ENCODE assay signal across 8 mouse cellular contexts in genomic region chr15:59828421-59828820, GRCm38 (mm10).
DNase-seq lines count a peak whose midpoint lies in the region; ATAC-seq lines count a peak whose summit lies in the region.

No protein-coding gene starts in this region.

- H3K4me3 ChIP-seq in intestine, embryonic 14.5 days (ENCODE audit: low read depth, low read length) = no peak overlapping the region

- intact Hi-C loops in gastrocnemius, postnatal 14 days (cut with DNase I; ENCODE audit: low total_unique reads) = loop anchor here (5.0 to 10.0 kb wide), 2 partner anchors 164 to 431 kb away; no protein-coding TSS in a partner anchor
- intact Hi-C loops in left cerebral cortex, postnatal 10 days (cut with DNase I) = loop anchor here (2.0 to 5.0 kb wide), 2 partner anchors 176 to 440 kb away; no protein-coding TSS in a partner anchor

- no peak overlapping the region for H3K4me2 ChIP-seq in intestine, embryonic 14.5 days (ENCODE audit: low read length)

- ATAC-seq in common myeloid progenitor, adult 5-6 weeks (replicated peaks; ENCODE audit: low read depth, poor library complexity, severe bottlenecking) = peak; percentile 64
- ATAC-seq in intestine, embryonic 14.5 days (replicated peaks; ENCODE audit: low FRiP score, low TSS enrichment, low read depth) = peak; percentile 48; the same call in 1 of the 2 replicates

- no peaks in the 10 kb centered on the region for H3K27me3 ChIP-seq in intestine, embryonic 14.5 days (replicated peaks; ENCODE audit: control insufficient read depth, insufficient read depth, low read length)

- no peaks in the 10 kb centered on the region for H3K36me3 ChIP-seq in intestine, embryonic 14.5 days (ENCODE audit: control insufficient read depth, insufficient read depth, low read length)

- 20% methylated on average over 5 of the region's 5 CpGs for WGBS in intestine, embryonic 14.5 days

- no peak overlapping the region for H3K27ac ChIP-seq in intestine, embryonic 14.5 days (ENCODE audit: low read depth)

- no peaks in the 10 kb centered on the region for H3K9me3 ChIP-seq in intestine, embryonic 14.5 days (ENCODE audit: control insufficient read depth, low read length)

- no peak overlapping the region for H3K9ac ChIP-seq in intestine, embryonic 14.5 days (ENCODE audit: low read length)

- H3K4me1 ChIP-seq in intestine, embryonic 14.5 days (replicated peaks; ENCODE audit: control insufficient read depth, insufficient read depth, low read length) = 0 out of 2 replicates have a peak, but pooled peaks cover 8% of the 10 kb centered on the region

- DNase-seq in adrenal gland, adult 18-20 months (ENCODE audit: low spot score in 2 of 2) = peak; percentile 72 to 73
- DNase-seq in gastrocnemius, postnatal 14 days = peak; percentile 75
- peak; percentile 81 for DNase-seq in intestine, embryonic 14.5 days (ENCODE audit: low spot score)
- peak; percentile 77 to 78 for DNase-seq in left cerebral cortex, postnatal 10 days (ENCODE audit: extremely low spot score in 1 of 2, low spot score in 2 of 2)
- peak; percentile 85 for DNase-seq in mesoderm, embryonic 11.5 days (ENCODE audit: low read depth, low spot score)
- DNase-seq in right cerebral cortex, postnatal 14 days = peak; percentile 73
- DNase-seq in urinary bladder, postnatal 4 days (ENCODE audit: low spot score in 2 of 2) = peak; percentile 67 to 78
